Mouse (Mus musculus): ENCODE results near the gene Gm9837.

DNA sequence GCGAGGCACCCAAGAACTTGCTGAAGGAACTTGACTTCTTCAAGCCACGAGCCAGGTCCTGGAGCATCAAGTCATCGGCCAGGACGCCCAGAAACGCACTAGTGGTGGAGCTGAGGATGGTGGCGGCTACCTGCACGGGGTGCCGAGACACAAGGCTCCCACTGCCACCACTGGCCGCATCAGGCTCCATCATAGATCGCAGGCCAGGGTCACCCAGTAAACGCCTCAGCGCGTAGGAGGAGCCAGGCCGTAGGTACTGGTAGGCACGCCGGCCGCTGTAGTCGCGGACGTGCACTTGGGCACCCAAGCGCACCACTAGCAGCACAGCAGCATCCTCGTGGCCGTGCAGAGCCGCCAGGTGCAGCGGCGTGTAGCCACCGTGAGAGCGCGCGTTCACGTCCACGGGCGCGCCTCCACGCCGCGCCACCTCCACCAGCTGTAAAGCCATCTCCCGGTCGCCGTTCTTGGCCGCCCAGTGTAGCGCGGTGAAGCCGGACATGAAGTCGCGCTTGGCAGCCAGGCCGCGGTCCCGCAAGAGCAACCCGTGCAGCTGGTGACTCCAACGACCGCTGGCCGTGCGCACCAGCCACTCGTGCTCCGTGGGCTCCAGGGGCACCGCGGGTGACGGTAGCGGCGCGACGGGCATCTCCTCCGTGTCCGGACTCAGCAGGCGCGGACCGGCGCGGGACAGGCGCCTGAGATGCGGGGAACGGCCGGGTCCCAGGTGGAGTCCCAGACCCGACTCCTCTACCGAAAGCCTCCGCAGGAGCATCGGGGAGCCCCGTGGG, 8.3 kb upstream of the Gm9837 start:
- TF ChIP-seq POLR2A (IDR thresholded peaks at IDR 0.05; ENCODE audit: low read depth, low read length) (no peak), CTCF (IDR thresholded peaks at IDR 0.05; ENCODE audit: borderline replicate concordance, insufficient read depth, low read length) (no peak)
